Mouse (Mus musculus) forebrain, embryonic 15.5 days (tissue): ENCODE measurements at regions not wholly inside any gene's neighbourhood (a gene's known extent, or its start where the extent isn't known, plus 50 kb on each side); places are given as distances from the start of the nearest gene placed in this dataset.
"Not testable (repeated sequence)": the region's sequence is repeated elsewhere in the genome, so short reads cannot be mapped to it uniquely, and the experiment has no call there.

Source experiments
- ATAC-seq: fragments of 200-750 bp; cut with Nextera tagmentation; replicated peaks from 2 replicates; pipeline ENCODE4 v1.8.0; 2017; ENCODE audit warnings: mild to moderate bottlenecking, moderate TSS enrichment, moderate library complexity
- H3K27ac ChIP-seq: fragments of 300-500 bp; sonication (generic); replicated peaks from 2 replicates; pipeline ENCODE4 v1.5.1; 2015; ENCODE audit warnings: mild to moderate bottlenecking, inconsistent platforms
- H3K27me3 ChIP-seq: fragments of 300-500 bp; sonication (generic); 2 replicates; pipeline ENCODE4 v1.6.1; 2015; ENCODE audit warnings: inconsistent platforms
- H3K36me3 ChIP-seq: fragments of 300-500 bp; sonication (generic); 2 replicates; pipeline ENCODE4 v1.6.1; 2015; ENCODE audit warnings: mild to moderate bottlenecking, inconsistent platforms
- H3K4me1 ChIP-seq: fragments of 300-500 bp; sonication (generic); 2 replicates; pipeline ENCODE4 v1.6.1; 2015; ENCODE audit warnings: inconsistent platforms
- H3K4me2 ChIP-seq: fragments of 300-500 bp; sonication (generic); replicated peaks from 2 replicates; pipeline ENCODE4 v1.6.1; 2015; ENCODE audit warnings: mild to moderate bottlenecking, inconsistent platforms
- H3K4me3 ChIP-seq: fragments of 300-500 bp; sonication (generic); 2 replicates; pipeline ENCODE4 v1.5.1; 2015; ENCODE audit warnings: mild to moderate bottlenecking, inconsistent platforms
- H3K9ac ChIP-seq: fragments of 300-500 bp; sonication (generic); replicated peaks from 2 replicates; pipeline ENCODE4 v1.6.1; 2015; ENCODE audit warnings: mild to moderate bottlenecking, inconsistent platforms
- H3K9me3 ChIP-seq: fragments of 300-500 bp; sonication (generic); 2 replicates; pipeline ENCODE4 v1.6.1; 2016; ENCODE audit warnings: inconsistent platforms
- WGBS: fragments of 180-500 bp; shearing (Covaris S2); methylation state at CpG from one replicate; pipeline ENCODE4 v1.1.7; 2015; ENCODE audit warnings: mixed read lengths; 5-methylcytosine and 5-hydroxymethylcytosine counted together

- no peaks in the 10 kb centered on the region for H3K27me3 ChIP-seq
- H3K4me2 ChIP-seq: no peak overlapping the region
- H3K9me3 ChIP-seq: no peaks in the 10 kb centered on the region
- no peak for ATAC-seq
- WGBS: 59% methylated on average over 2 of the region's 2 CpGs
- no peaks in the 10 kb centered on the region for H3K4me1 ChIP-seq
- no peak overlapping the region for H3K9ac ChIP-seq
- no peaks in the 10 kb centered on the region for H3K36me3 ChIP-seq
- H3K4me3 ChIP-seq: no peak overlapping the region
- no peak overlapping the region for H3K27ac ChIP-seq
Measured at GRCm38 (mm10) chr1:184222326-184222725, 188.2 kb upstream of the 1700056E22Rik start.

GRCm38 (mm10) chr1:184221792-184222191 is 187.7 kb upstream of the 1700056E22Rik start:
- Histone ChIP-seq H3K9me3 (no peaks in the 10 kb centered on the region), H3K27ac (no peak overlapping the region), H3K4me1 (no peaks in the 10 kb centered on the region), H3K36me3 (no peaks in the 10 kb centered on the region), H3K4me2 (no peak overlapping the region), H3K9ac (no peak overlapping the region), H3K27me3 (no peaks in the 10 kb centered on the region), H3K4me3 (no peak overlapping the region)
- 85% methylated on average over 3 of the region's 3 CpGs for WGBS
- no peak for ATAC-seq

GRCm38 (mm10) chr1:184197272-184197671 is 163.2 kb upstream of the 1700056E22Rik start:
- H3K9ac ChIP-seq: no peak overlapping the region
- 92% methylated on average over 4 of the region's 4 CpGs for WGBS
- peaks cover 1% of the 10 kb centered on the region; the same call in 1 of the 2 replicates for H3K4me1 ChIP-seq
- no peak overlapping the region for H3K4me2 ChIP-seq
- no peaks in the 10 kb centered on the region for H3K9me3 ChIP-seq
- no peak for ATAC-seq
- no peak overlapping the region for H3K4me3 ChIP-seq
- no peaks in the 10 kb centered on the region for H3K27me3 ChIP-seq
- H3K27ac ChIP-seq: no peak overlapping the region
- H3K36me3 ChIP-seq: no peaks in the 10 kb centered on the region

GRCm38 (mm10) chr1:184191325-184191724 is 157.2 kb upstream of the 1700056E22Rik start:
- H3K27me3 ChIP-seq: no peaks in the 10 kb centered on the region
- H3K4me3 ChIP-seq: no peak overlapping the region
- no peak overlapping the region for H3K9ac ChIP-seq
- no peaks in the 10 kb centered on the region for H3K9me3 ChIP-seq
- no peak overlapping the region for H3K27ac ChIP-seq
- no peak overlapping the region for H3K4me2 ChIP-seq
- H3K4me1 ChIP-seq: peaks cover 4% of the 10 kb centered on the region; the same call in 1 of the 2 replicates
- ATAC-seq: no peak
- H3K36me3 ChIP-seq: no peaks in the 10 kb centered on the region
- WGBS: 26% methylated on average over 3 of the region's 3 CpGs

- Histone ChIP-seq H3K4me3 (no peak overlapping the region), H3K36me3 (no peaks in the 10 kb centered on the region), H3K9me3 (no peaks in the 10 kb centered on the region), H3K4me2 (no peak overlapping the region), H3K27ac (no peak overlapping the region), H3K9ac (no peak overlapping the region), H3K27me3 (no peaks in the 10 kb centered on the region), H3K4me1 (peaks cover 4% of the 10 kb centered on the region; the same call in 1 of the 2 replicates)
- 0 out of 2 replicates have a peak, but pooled peaks have one; percentile 53 for ATAC-seq
Measured at GRCm38 (mm10) chr1:184187582-184187981, 153.5 kb upstream of the 1700056E22Rik start.

DNA sequence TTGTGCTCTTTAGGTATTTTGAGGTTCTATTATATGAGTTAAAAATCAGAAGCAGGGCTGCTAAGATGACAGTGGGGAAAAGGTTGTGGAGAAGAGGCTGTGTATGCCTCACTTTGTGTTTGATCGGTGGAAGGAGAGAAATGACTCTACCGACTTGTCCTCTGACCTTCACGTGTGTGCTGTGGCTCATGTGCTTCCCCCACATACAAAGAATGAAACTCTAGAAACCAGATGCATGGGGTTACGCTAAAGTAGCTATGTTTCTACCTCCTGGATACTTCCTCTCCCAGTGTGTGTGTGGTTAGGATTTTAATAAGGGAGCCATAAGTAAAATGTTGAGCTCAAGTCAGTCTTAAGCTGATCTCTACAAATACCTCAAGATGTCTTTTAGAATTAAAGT is 148.1 kb upstream of the 1700056E22Rik start:
- ATAC-seq: no peak
- H3K27ac ChIP-seq: no peak overlapping the region
- H3K36me3 ChIP-seq: no peaks in the 10 kb centered on the region
- no peak overlapping the region for H3K4me3 ChIP-seq
- H3K4me2 ChIP-seq: no peak overlapping the region
- no peaks in the 10 kb centered on the region for H3K9me3 ChIP-seq
- 90% methylated on average over 4 of the region's 4 CpGs for WGBS
- H3K27me3 ChIP-seq: no peaks in the 10 kb centered on the region
- no peaks in the 10 kb centered on the region for H3K4me1 ChIP-seq
- H3K9ac ChIP-seq: no peak overlapping the region

DNA sequence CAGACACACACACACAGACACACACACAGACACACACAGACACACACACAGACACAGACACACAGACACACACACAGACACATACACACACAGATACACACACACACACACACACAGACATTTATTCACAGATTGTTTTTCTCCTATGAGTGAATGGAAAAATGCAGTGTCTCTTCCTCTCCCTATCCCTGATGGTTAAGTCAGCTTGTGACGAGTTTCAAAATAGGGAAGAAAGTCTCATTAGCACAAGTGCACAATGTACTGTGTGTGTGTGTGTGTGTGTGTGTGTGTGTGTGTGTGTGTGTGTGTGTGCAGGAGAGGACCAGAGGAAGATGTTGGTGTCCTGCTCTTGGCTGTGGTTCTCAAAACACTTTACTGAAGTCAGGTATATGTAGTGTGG is 140.3 kb upstream of the 1700056E22Rik start:
- not testable (repeated sequence) for H3K9ac ChIP-seq, ATAC-seq
- WGBS: 60% methylated on average over 1 of the region's 1 CpGs

DNA sequence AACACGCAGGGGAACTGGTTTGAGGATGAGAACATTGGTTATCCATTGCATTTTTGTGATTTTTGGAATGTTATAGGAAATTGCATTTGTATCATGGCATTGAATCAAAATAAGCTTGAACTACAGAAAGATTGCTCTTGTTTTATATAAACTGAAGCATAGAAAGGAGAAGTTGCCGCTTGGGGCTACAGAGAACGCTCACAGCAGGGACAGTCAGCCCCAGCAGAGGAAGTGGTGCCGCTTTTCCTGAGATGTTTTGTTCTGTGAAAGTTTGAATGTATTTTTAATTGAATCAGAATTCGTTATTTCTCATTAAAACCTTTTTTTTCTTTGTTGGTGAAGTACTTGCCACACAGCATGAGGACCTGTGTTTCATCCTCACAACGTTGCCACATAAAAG is 139.6 kb upstream of the 1700056E22Rik start:
- H3K4me3 ChIP-seq: no peak overlapping the region
- 63% methylated on average over 6 of the region's 6 CpGs for WGBS
- no peak overlapping the region for H3K9ac ChIP-seq
- H3K27ac ChIP-seq: no peak overlapping the region
- no peak overlapping the region for H3K4me2 ChIP-seq
- H3K27me3 ChIP-seq: no peaks in the 10 kb centered on the region
- H3K9me3 ChIP-seq: no peaks in the 10 kb centered on the region
- H3K36me3 ChIP-seq: no peaks in the 10 kb centered on the region
- H3K4me1 ChIP-seq: 0 out of 2 replicates have a peak, but pooled peaks cover 3% of the 10 kb centered on the region
- ATAC-seq: no peak

More for the DNA sequence above, 140.3 kb upstream of the 1700056E22Rik start:
- H3K27ac ChIP-seq, H3K36me3 ChIP-seq, H3K27me3 ChIP-seq, H3K4me2 ChIP-seq, H3K4me1 ChIP-seq, H3K9me3 ChIP-seq, H3K4me3 ChIP-seq: not testable (repeated sequence)

DNA sequence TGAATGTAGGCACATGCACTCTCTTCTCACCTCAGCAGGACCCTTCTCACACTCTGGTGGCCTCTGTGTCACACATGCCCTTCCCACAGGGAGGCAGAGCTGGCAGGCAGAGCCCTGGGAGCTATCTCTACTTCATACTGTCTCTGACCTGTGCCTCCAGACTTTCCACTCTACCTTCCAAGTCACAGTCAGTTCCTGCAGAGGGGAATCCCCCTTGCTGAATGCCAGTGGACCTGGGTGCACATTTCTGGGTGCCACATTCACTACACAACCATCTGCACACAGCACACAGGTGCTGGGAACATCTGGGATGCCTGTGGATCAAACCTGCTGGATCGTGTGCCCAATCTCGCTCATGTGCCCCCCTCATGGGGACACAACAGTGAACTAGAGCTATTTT is 138.9 kb upstream of the 1700056E22Rik start:
- H3K36me3 ChIP-seq: no peaks in the 10 kb centered on the region
- H3K9me3 ChIP-seq: no peaks in the 10 kb centered on the region
- 0 out of 2 replicates have a peak, but pooled peaks cover 3% of the 10 kb centered on the region for H3K4me1 ChIP-seq
- no peak overlapping the region for H3K4me2 ChIP-seq
- H3K4me3 ChIP-seq: no peak overlapping the region
- no peak overlapping the region for H3K9ac ChIP-seq
- ATAC-seq: no peak
- 88% methylated on average over 2 of the region's 2 CpGs for WGBS
- H3K27ac ChIP-seq: no peak overlapping the region
- no peaks in the 10 kb centered on the region for H3K27me3 ChIP-seq

DNA sequence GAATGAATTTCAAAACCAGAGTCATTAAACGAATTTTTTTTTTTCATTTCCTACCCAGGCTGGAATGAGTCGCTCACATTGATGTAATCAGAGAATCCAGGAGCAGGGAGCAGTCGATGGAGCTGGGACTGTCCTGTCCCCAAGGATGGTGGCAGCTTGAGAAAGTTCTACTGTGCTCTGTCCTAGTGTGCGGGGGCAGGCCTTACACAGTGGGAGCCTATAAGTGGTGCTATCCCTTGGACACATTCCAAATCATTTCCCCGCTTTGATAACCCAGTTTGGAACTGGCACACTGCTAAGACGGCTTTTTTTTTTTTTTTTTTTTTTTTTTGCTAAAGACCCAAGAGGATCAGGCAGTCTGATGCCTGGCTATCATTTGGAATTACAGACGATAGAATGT is 137.5 kb upstream of the 1700056E22Rik start:
- Histone ChIP-seq H3K4me1 (0 out of 2 replicates have a peak, but pooled peaks cover 3% of the 10 kb centered on the region), H3K9ac (no peak overlapping the region), H3K27me3 (no peaks in the 10 kb centered on the region), H3K4me2 (no peak overlapping the region), H3K36me3 (no peaks in the 10 kb centered on the region), H3K4me3 (no peak overlapping the region), H3K27ac (no peak overlapping the region), H3K9me3 (no peaks in the 10 kb centered on the region)
- no peak for ATAC-seq
- WGBS: 57% methylated on average over 7 of the region's 7 CpGs

DNA sequence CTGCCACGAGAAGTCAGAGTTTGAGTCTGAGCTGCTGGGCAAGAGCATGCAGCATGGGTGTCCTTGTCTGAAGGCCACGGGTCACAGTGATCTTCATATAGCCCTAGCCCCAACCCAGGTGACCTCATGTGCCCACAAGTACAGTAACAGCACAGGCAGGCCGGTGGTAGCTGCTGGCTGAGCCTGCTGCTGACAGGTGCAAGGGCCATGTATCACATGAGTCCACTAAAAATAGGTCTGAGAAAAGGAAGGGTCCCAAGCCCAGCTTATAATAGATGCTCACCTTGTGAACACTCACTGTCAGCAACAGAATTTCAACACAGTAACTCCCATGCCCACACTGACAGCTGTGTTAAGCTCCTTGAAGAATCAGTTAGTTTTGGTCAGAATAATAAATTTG is 136.8 kb upstream of the 1700056E22Rik start:
- Histone ChIP-seq H3K4me2 (no peak overlapping the region), H3K9me3 (no peaks in the 10 kb centered on the region), H3K9ac (no peak overlapping the region), H3K27ac (no peak overlapping the region), H3K27me3 (no peaks in the 10 kb centered on the region), H3K4me1 (0 out of 2 replicates have a peak, but pooled peaks cover 3% of the 10 kb centered on the region), H3K36me3 (no peaks in the 10 kb centered on the region), H3K4me3 (no peak overlapping the region)
- 80% methylated on average over 3 of the region's 3 CpGs for WGBS
- no peak for ATAC-seq

DNA sequence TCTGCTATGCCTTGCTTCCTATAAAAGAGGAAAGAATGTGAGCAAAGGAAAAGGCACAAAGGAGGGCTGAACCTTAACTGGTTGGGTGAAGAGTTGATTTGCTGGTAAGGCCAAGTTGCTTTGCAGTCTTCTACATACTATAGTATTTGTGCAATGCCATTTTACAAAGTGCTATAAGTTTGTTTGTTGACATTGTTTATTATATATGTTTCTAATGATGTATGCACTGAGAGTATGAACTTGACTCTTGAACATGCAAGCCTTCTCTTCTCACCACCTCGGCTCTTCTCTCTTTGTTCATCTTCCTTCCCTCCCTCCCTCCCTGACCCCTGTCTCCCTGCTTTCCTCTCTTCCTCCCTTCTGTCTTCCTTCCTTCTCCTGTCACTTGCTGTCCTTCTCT is 135.9 kb upstream of the 1700056E22Rik start:
- Histone ChIP-seq H3K27me3 (no peaks in the 10 kb centered on the region), H3K9ac (no peak overlapping the region), H3K27ac (no peak overlapping the region), H3K36me3 (no peaks in the 10 kb centered on the region), H3K9me3 (no peaks in the 10 kb centered on the region), H3K4me3 (no peak overlapping the region), H3K4me1 (0 out of 2 replicates have a peak, but pooled peaks cover 3% of the 10 kb centered on the region), H3K4me2 (no peak overlapping the region)
- 74% methylated on average over 1 of the region's 1 CpGs for WGBS
- no peak for ATAC-seq

GRCm38 (mm10) chr1:184169034-184169783 is 135.1 kb upstream of the 1700056E22Rik start:
- Histone ChIP-seq H3K9me3 (no peaks in the 10 kb centered on the region), H3K4me3 (no peak overlapping the region), H3K9ac (no peak overlapping the region), H3K4me2 (no peak overlapping the region), H3K36me3 (no peaks in the 10 kb centered on the region), H3K27me3 (no peaks in the 10 kb centered on the region), H3K4me1 (0 out of 2 replicates have a peak, but pooled peaks cover 3% of the 10 kb centered on the region), H3K27ac (no peak overlapping the region)
- no peak for ATAC-seq
- 59% methylated on average over 7 of the region's 7 CpGs for WGBS
